Comparison of ENCODE assay signal across 12 mouse cellular contexts in genomic region chr3:106515016-106515415, GRCm38 (mm10).
"Had no signal": no experiment of that assay in that cellular context is flagged by ENCODE, and none has a peak within 500 bp of the region (broad histone marks: within the 10 kb centered on the region; RNA-seq: fewer than 3 reads in every experiment).

No protein-coding gene starts in this region.

- H3K4me3 ChIP-seq: kidney, embryonic 15.5 days; limb, embryonic 15.5 days; midbrain, embryonic 13.5 days; myocyte; neural tube, embryonic 15.5 days had no signal

- H3K9me3 ChIP-seq: kidney, embryonic 15.5 days; limb, embryonic 15.5 days; midbrain, embryonic 13.5 days; neural tube, embryonic 15.5 days had no signal

- H3K27me3 ChIP-seq: kidney, embryonic 15.5 days; limb, embryonic 15.5 days; midbrain, embryonic 13.5 days; neural tube, embryonic 15.5 days had no signal

- H3K9ac ChIP-seq: kidney, embryonic 15.5 days; limb, embryonic 15.5 days; midbrain, embryonic 13.5 days; neural tube, embryonic 15.5 days had no signal

- ATAC-seq: intestine, embryonic 16.5 days; midbrain, embryonic 13.5 days had no signal

- DNase-seq: kidney, adult 2 months; kidney, postnatal 14 days; lung, postnatal 36 days; right cerebral cortex, adult 18-20 months; right cerebral cortex, postnatal 25 days; thymus, postnatal 4 days had no signal

- H3K27ac ChIP-seq: kidney, embryonic 15.5 days; limb, embryonic 15.5 days; midbrain, embryonic 13.5 days; neural tube, embryonic 15.5 days had no signal

- H3K4me1 ChIP-seq: kidney, embryonic 15.5 days; limb, embryonic 15.5 days; midbrain, embryonic 13.5 days; neural tube, embryonic 15.5 days had no signal

- H3K36me3 ChIP-seq: midbrain, embryonic 13.5 days had no signal

- H3K4me2 ChIP-seq: kidney, embryonic 15.5 days; limb, embryonic 15.5 days; midbrain, embryonic 13.5 days; neural tube, embryonic 15.5 days had no signal
